Comparison of ENCODE assay signal across 8 mouse cellular contexts in genomic region chr16:97357188-97357821, GRCm38 (mm10). TPM values are rescaled to one million over a fixed set of nuclear protein-coding genes. Genes with fewer than 3 reads are reported as not detected.
DNase-seq lines count a peak whose midpoint lies in the region; ATAC-seq lines count a peak whose summit lies in the region.

No protein-coding gene starts in this region.

- peak overlapping the region; percentile 56 for H3K9ac ChIP-seq in forebrain, embryonic 13.5 days
- peak overlapping the region; percentile 63 for H3K9ac ChIP-seq in heart, embryonic 14.5 days (ENCODE audit: low read length)
- H3K9ac ChIP-seq in kidney, embryonic 15.5 days = peak overlapping the region; percentile 48
- H3K9ac ChIP-seq in liver, embryonic 11.5 days (ENCODE audit: low read depth, low read length) = no peak overlapping the region
- no peak overlapping the region for H3K9ac ChIP-seq in neural tube, embryonic 11.5 days (ENCODE audit: low read length)

- peaks cover 24% of the 10 kb centered on the region for H3K4me1 ChIP-seq in forebrain, embryonic 13.5 days
- H3K4me1 ChIP-seq in heart, embryonic 14.5 days (ENCODE audit: control insufficient read depth in 2 of 2, insufficient read depth in 2 of 2, low read length in 2 of 2) = peaks cover 6 to 35% of the 10 kb centered on the region in 2 experiments
- H3K4me1 ChIP-seq in kidney, embryonic 15.5 days = peaks cover 19% of the 10 kb centered on the region
- peaks cover 3% of the 10 kb centered on the region; the same call in 1 of the 2 replicates for H3K4me1 ChIP-seq in liver, embryonic 11.5 days (replicated peaks; ENCODE audit: control insufficient read depth, insufficient read depth, low read length)
- 0 out of 2 replicates have a peak, but pooled peaks cover 3% of the 10 kb centered on the region for H3K4me1 ChIP-seq in neural tube, embryonic 11.5 days (ENCODE audit: control insufficient read depth, insufficient read depth, low read length)

- peak; percentile 15 to 28 for DNase-seq in cerebellum, postnatal 14 days
- DNase-seq in cerebellum, adult 18-20 months = no peak
- peak; percentile 40 for DNase-seq in liver, embryonic 11.5 days (ENCODE audit: low spot score)
- DNase-seq in neural tube, embryonic 11.5 days (ENCODE audit: low spot score) = peak; percentile 46
- peak; percentile 78 for DNase-seq in urinary bladder, postnatal 14 days (ENCODE audit: low spot score)

- no peaks in the 10 kb centered on the region for H3K36me3 ChIP-seq in forebrain, embryonic 13.5 days (ENCODE audit: poor library complexity, severe bottlenecking)
- H3K36me3 ChIP-seq in heart, embryonic 14.5 days (ENCODE audit: control insufficient read depth, insufficient read depth, low read length) = no peaks in the 10 kb centered on the region
- H3K36me3 ChIP-seq in kidney, embryonic 15.5 days = no peaks in the 10 kb centered on the region
- no peaks in the 10 kb centered on the region for H3K36me3 ChIP-seq in liver, embryonic 11.5 days (ENCODE audit: control insufficient read depth, insufficient read depth, low read length)
- no peaks in the 10 kb centered on the region for H3K36me3 ChIP-seq in neural tube, embryonic 11.5 days (ENCODE audit: control insufficient read depth, insufficient read depth, low read length)

- H3K27me3 ChIP-seq in forebrain, embryonic 13.5 days = peaks cover 41% of the 10 kb centered on the region
- H3K27me3 ChIP-seq in heart, embryonic 14.5 days (ENCODE audit: control insufficient read depth, insufficient read depth, low read length) = no peaks in the 10 kb centered on the region
- peaks cover 47% of the 10 kb centered on the region for H3K27me3 ChIP-seq in kidney, embryonic 15.5 days
- H3K27me3 ChIP-seq in liver, embryonic 11.5 days (replicated peaks; ENCODE audit: control insufficient read depth, insufficient read depth, low read length) = peaks cover 30% of the 10 kb centered on the region
- H3K27me3 ChIP-seq in neural tube, embryonic 11.5 days (ENCODE audit: control insufficient read depth, insufficient read depth, low read length) = peaks cover 17% of the 10 kb centered on the region

- peak overlapping the region; percentile 52 for H3K4me3 ChIP-seq in forebrain, embryonic 13.5 days
- H3K4me3 ChIP-seq in heart, embryonic 14.5 days (ENCODE audit: control insufficient read depth in 1 of 2, insufficient read depth in 1 of 2, low read depth in 1 of 2, low read length in 2 of 2) = peak overlapping the region; percentile 56 to 62
- peak overlapping the region; percentile 61 for H3K4me3 ChIP-seq in kidney, embryonic 15.5 days (replicated peaks)
- peak overlapping the region; percentile 57 for H3K4me3 ChIP-seq in liver, embryonic 11.5 days (ENCODE audit: low read depth, low read length)
- H3K4me3 ChIP-seq in neural tube, embryonic 11.5 days (ENCODE audit: low read depth, low read length) = peak overlapping the region; percentile 51

- peak overlapping the region; percentile 100 for H3K4me2 ChIP-seq in forebrain, embryonic 13.5 days
- H3K4me2 ChIP-seq in heart, embryonic 14.5 days (ENCODE audit: low read length) = peak overlapping the region; percentile 84
- H3K4me2 ChIP-seq in kidney, embryonic 15.5 days = peak overlapping the region; percentile 99
- peak overlapping the region; percentile 92 for H3K4me2 ChIP-seq in liver, embryonic 11.5 days
- peak overlapping the region; percentile 98 for H3K4me2 ChIP-seq in neural tube, embryonic 11.5 days (ENCODE audit: low read depth)

- WGBS in forebrain, embryonic 13.5 days = under 1% methylated on average over 25 of the region's 25 CpGs
- under 1% methylated on average over 25 of the region's 25 CpGs for WGBS in heart, embryonic 14.5 days
- WGBS in kidney, embryonic 15.5 days = under 1% methylated on average over 25 of the region's 25 CpGs
- WGBS in liver, embryonic 11.5 days = 2% methylated on average over 25 of the region's 25 CpGs
- whole genome bisulfite sequencing in neural tube, embryonic 11.5 days = under 1% methylated on average over 25 of the region's 25 CpGs

- H3K9me3 ChIP-seq in forebrain, embryonic 13.5 days (replicated peaks) = no peaks in the 10 kb centered on the region
- H3K9me3 ChIP-seq in heart, embryonic 14.5 days (ENCODE audit: control insufficient read depth, low read length) = no peaks in the 10 kb centered on the region
- no peaks in the 10 kb centered on the region for H3K9me3 ChIP-seq in kidney, embryonic 15.5 days (replicated peaks)
- no peaks in the 10 kb centered on the region for H3K9me3 ChIP-seq in liver, embryonic 11.5 days (ENCODE audit: control insufficient read depth, low read length)
- no peaks in the 10 kb centered on the region for H3K9me3 ChIP-seq in neural tube, embryonic 11.5 days (ENCODE audit: control insufficient read depth, low read length)

- H3K27ac ChIP-seq in forebrain, embryonic 13.5 days = no peak overlapping the region
- peak overlapping the region; percentile 31 to 52; a peak in 3 of 4 replicates for H3K27ac ChIP-seq in heart, embryonic 14.5 days (replicated peaks in 1 of 2; ENCODE audit: control insufficient read depth in 1 of 2, insufficient read depth in 1 of 2, low read depth in 2 of 2, low read length in 2 of 2)
- no peak overlapping the region for H3K27ac ChIP-seq in kidney, embryonic 15.5 days
- H3K27ac ChIP-seq in liver, embryonic 11.5 days (ENCODE audit: low read depth, low read length) = no peak overlapping the region
- H3K27ac ChIP-seq in neural tube, embryonic 11.5 days (ENCODE audit: low read depth, low read length) = no peak overlapping the region

- peak; percentile 64 for ATAC-seq in forebrain, embryonic 13.5 days
- ATAC-seq in heart, embryonic 14.5 days (ENCODE audit: insufficient number of reproducible peaks, insufficient read depth, low FRiP score, low read depth) = peak; percentile 51; the same call in 1 of the 2 replicates
- ATAC-seq in kidney, embryonic 15.5 days (replicated peaks; ENCODE audit: low FRiP score) = peak; percentile 76
- ATAC-seq in liver, embryonic 11.5 days (replicated peaks; ENCODE audit: low FRiP score) = 0 out of 2 replicates have a peak, but pooled peaks have one; percentile 43
- peak; percentile 63 for ATAC-seq in neural tube, embryonic 11.5 days (ENCODE audit: insufficient read depth, low FRiP score, low TSS enrichment)

RNA-seq across cellular contexts. Expression of gene Bace2, which starts 0.8 kb away (rescaled TPM):
- polyA plus RNA-seq in forebrain, embryonic 13.5 days (2015; fragmentation: Nextera tagmentation; extraction: Ambion mirVana) = 0.98 and 1.0 TPM in 2 replicates
- polyA plus RNA-seq in heart, embryonic 14.5 days (2014; fragmentation: Nextera tagmentation; extraction: Ambion mirVana) = 64.8 and 82.0 TPM in 2 replicates
- 7.3 and 9.4 TPM in 2 replicates for polyA plus RNA-seq in kidney, embryonic 15.5 days (2015; fragmentation: Nextera tagmentation; extraction: Ambion mirVana)
- 6.2 and 6.4 TPM in 2 replicates for polyA plus RNA-seq in liver, embryonic 11.5 days (2014; fragmentation: Nextera tagmentation; extraction: Ambion mirVana)
- polyA plus RNA-seq in neural tube, embryonic 11.5 days (2014; fragmentation: Nextera tagmentation; extraction: Ambion mirVana) = 3.0 and 4.8 TPM in 2 replicates

Comparison
In these comparisons a context has a peak if more than half of its experiments do, and no peak if none do; other contexts are left out.
1. DNase-seq: peak in cerebellum, postnatal 14 days (2 of 2), liver, embryonic 11.5 days (single experiment), neural tube, embryonic 11.5 days (single experiment) and urinary bladder, postnatal 14 days (single experiment); none in cerebellum, adult 18-20 months (0 of 2).
2. H3K27ac ChIP-seq: peak in heart, embryonic 14.5 days (2 of 2); none in forebrain, embryonic 13.5 days (single experiment), kidney, embryonic 15.5 days (single experiment), liver, embryonic 11.5 days (single experiment) and neural tube, embryonic 11.5 days (single experiment).
3. H3K9ac ChIP-seq: peak in forebrain, embryonic 13.5 days (single experiment), heart, embryonic 14.5 days (single experiment) and kidney, embryonic 15.5 days (single experiment); none in liver, embryonic 11.5 days (single experiment) and neural tube, embryonic 11.5 days (single experiment).
4. Peak in every context shown above with its lines, with median percentiles within 50 percentile points of each other: ATAC-seq, H3K4me2 ChIP-seq and H3K4me3 ChIP-seq.